Mouse (Mus musculus) thymus, adult 2 months (tissue): ENCODE measurements at regions not wholly inside any gene's neighbourhood (a gene's known extent, or its start where the extent isn't known, plus 50 kb on each side); places are given as distances from the start of the nearest gene placed in this dataset.

Experiments
- CTCF ChIP-seq: fragments of 200-500 bp; IDR thresholded peaks from 2 replicates; pipeline ENCODE4 v1.5.1; 2012; ENCODE audit warnings: mild to moderate bottlenecking, control low read depth, low read length, moderate library complexity, borderline replicate concordance; ENCODE audit not compliant: control insufficient read depth, poor library complexity, insufficient read depth; ENCODE audit errors: extremely low read depth
- POLR2A ChIP-seq: fragments of 200-500 bp; IDR thresholded peaks from 2 replicates; pipeline ENCODE4 v1.6.1; 2012; ENCODE audit warnings: mild to moderate bottlenecking, low read length, control low read depth, moderate library complexity; ENCODE audit not compliant: control insufficient read depth, poor library complexity, insufficient read depth; ENCODE audit errors: extremely low read depth

- TF ChIP-seq POLR2A, result no peak
- TF ChIP-seq CTCF, result no peak
Observed at GRCm38 (mm10) chr15:88362966-88363365, 237.1 kb upstream of the Zdhhc25 start.
